Mouse (Mus musculus) MEL (cell line): ENCODE measurements around the gene Loxl3.

Experiments
- CTCF ChIP-seq, 3 experiments: IDR thresholded peaks in 2 of 3; conservative IDR thresholded peaks in 1 of 3; 2 replicates each; pipeline ENCODE4 v1.5.1; 2011 to 2012; ENCODE audit warnings: low read length in 3 of 3, low read depth in 2 of 3, mild to moderate bottlenecking in 2 of 3, improper control_type of control experiment in 1 of 3, inconsistent platforms in 1 of 3, mixed read lengths in 1 of 3, moderate library complexity in 1 of 3; ENCODE audit not compliant: control insufficient read depth in 1 of 3, insufficient read depth in 1 of 3, poor library complexity in 1 of 3, severe bottlenecking in 1 of 3
- EP300 ChIP-seq, 2 experiments: IDR thresholded peaks; 2 replicates each; pipeline ENCODE4 v1.6.1; 2011; ENCODE audit warnings: improper control_type of control experiment in 2 of 2, low read length in 2 of 2, low read depth in 1 of 2, mild to moderate bottlenecking in 1 of 2
- HCFC1 ChIP-seq: IDR thresholded peaks from 2 replicates; pipeline ENCODE4 v1.6.1; 2012; ENCODE audit warnings: low read depth, mild to moderate bottlenecking, inconsistent platforms, low read length, improper control_type of control experiment, moderate library complexity
- JUND ChIP-seq: IDR thresholded peaks from 2 replicates; pipeline ENCODE4 v1.6.1; 2011; ENCODE audit warnings: low read depth, mild to moderate bottlenecking, improper control_type of control experiment, low read length
- KAT2A ChIP-seq: conservative IDR thresholded peaks from 2 replicates; pipeline ENCODE4 v1.6.1; 2012; ENCODE audit warnings: low read depth, low read length, improper control_type of control experiment, inconsistent platforms
- POLR2A ChIP-seq, 2 experiments: IDR thresholded peaks; 2 replicates each; pipeline ENCODE4 v1.6.1; 2011 to 2012; ENCODE audit warnings: low read length in 2 of 2, mild to moderate bottlenecking in 2 of 2, control low read depth in 1 of 2, improper control_type of control experiment in 1 of 2, low read depth in 1 of 2, moderate library complexity in 1 of 2; ENCODE audit not compliant: control insufficient read depth in 1 of 2, insufficient read depth in 1 of 2, poor library complexity in 1 of 2
- ZKSCAN1 ChIP-seq: IDR thresholded peaks from 2 replicates; pipeline ENCODE4 v1.6.1; 2012; ENCODE audit warnings: low read depth, mild to moderate bottlenecking, inconsistent platforms, low read length, improper control_type of control experiment, moderate library complexity

DNA sequence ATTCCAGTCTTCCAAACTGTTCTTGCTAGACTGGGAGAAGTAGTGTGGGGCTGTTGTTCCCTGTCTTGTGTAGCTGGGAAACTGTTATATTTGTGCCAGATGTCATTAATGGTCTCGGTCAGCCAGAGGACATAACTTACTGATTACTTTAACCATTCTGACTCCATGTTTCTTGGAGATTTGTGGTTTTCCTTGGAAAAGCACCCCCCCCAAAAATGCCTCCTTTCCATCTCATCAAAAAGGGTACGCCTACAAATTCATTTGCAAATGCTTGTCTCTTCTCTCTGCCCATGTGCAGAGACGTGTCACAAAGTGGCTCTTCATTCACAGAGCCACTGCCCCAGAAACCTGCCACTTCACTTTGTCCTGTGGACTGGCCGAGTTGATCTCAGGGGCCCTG is 9.6 kb upstream of the Loxl3 start:
- TF ChIP-seq POLR2A (IDR thresholded peaks at IDR 0.05; ENCODE audit: control insufficient read depth in 1 of 2, insufficient read depth in 1 of 2, low read depth in 1 of 2, low read length in 2 of 2, poor library complexity in 1 of 2) (no peak), HCFC1 (no peak), EP300 (IDR thresholded peaks at IDR 0.05; ENCODE audit: low read depth in 1 of 2, low read length in 2 of 2) (no peak), KAT2A (no peak), ZKSCAN1 (no peak), JUND (no peak), CTCF (IDR thresholded peaks at IDR 0.05 in 2 of 3, conservative IDR thresholded peaks at IDR 0.05 in 1 of 3; ENCODE audit: control insufficient read depth in 1 of 3, insufficient read depth in 1 of 3, low read depth in 2 of 3, low read length in 3 of 3, poor library complexity in 1 of 3, severe bottlenecking in 1 of 3) (no peak)
